Mouse (Mus musculus) heart, adult 2 months (tissue): ENCODE results near the gene Diras1. TPM values are rescaled to one million over a fixed set of nuclear protein-coding genes. Genes with fewer than 3 reads are reported as not detected.
"Not testable (repeated sequence)": the region's sequence is repeated elsewhere in the genome, so short reads cannot be mapped to it uniquely, and the experiment has no call there.

Experiments
- DNase-seq, 2 experiments: peaks; one replicate each; pipeline ENCODE4 v3.0.0; 2021
- H3K27ac ChIP-seq: fragments of 200-600 bp; 2 replicates; pipeline ENCODE4 v1.8.1; 2022
- H3K27me3 ChIP-seq: fragments of 200-500 bp; 2 replicates; pipeline ENCODE4 v1.6.1; 2012; ENCODE audit warnings: mild to moderate bottlenecking, low read length, inconsistent platforms, mixed read lengths; ENCODE audit not compliant: control insufficient read depth, insufficient read depth
- H3K36me3 ChIP-seq: fragments of 200-500 bp; 2 replicates; pipeline ENCODE4 v1.6.1; 2012; ENCODE audit warnings: low read length, inconsistent platforms; ENCODE audit not compliant: control insufficient read depth, insufficient read depth
- H3K4me1 ChIP-seq: fragments of 200-500 bp; 2 replicates; pipeline ENCODE4 v1.6.1; 2011; ENCODE audit warnings: low read length; ENCODE audit not compliant: control insufficient read depth, insufficient read depth
- H3K4me3 ChIP-seq: fragments of 200-600 bp; 2 replicates; pipeline ENCODE4 v1.8.1; 2022
- H3K79me2 ChIP-seq: fragments of 200-500 bp; replicated peaks from 2 replicates; pipeline ENCODE4 v1.6.1; 2012; ENCODE audit warnings: mild to moderate bottlenecking, inconsistent platforms, low read length, moderate library complexity, mixed read lengths; ENCODE audit not compliant: control insufficient read depth, insufficient read depth
- H3K9ac ChIP-seq: fragments of 200-500 bp; 2 replicates; pipeline ENCODE4 v1.6.1; 2012; ENCODE audit warnings: low read depth, mild to moderate bottlenecking, control low read depth, inconsistent platforms, low read length, mixed read lengths
- CTCF ChIP-seq: fragments of 200-600 bp; IDR thresholded peaks from 2 replicates; pipeline ENCODE4 v1.8.1; 2022; ENCODE audit warnings: antibody characterized with exemption, mild to moderate bottlenecking, moderate library complexity
- EP300 ChIP-seq: fragments of 200-500 bp; IDR thresholded peaks from 2 replicates; pipeline ENCODE4 v1.6.1; 2011; ENCODE audit warnings: low read depth, low read length, control low read depth; ENCODE audit not compliant: insufficient read depth
- POLR2A ChIP-seq: fragments of 200-500 bp; IDR thresholded peaks from 2 replicates; pipeline ENCODE4 v1.6.1; 2011; ENCODE audit warnings: mild to moderate bottlenecking, low read depth, low read length, control low read depth; ENCODE audit not compliant: insufficient read depth
- WGBS: fragments of 180-500 bp; shearing (Covaris S2); methylation state at CpG from one replicate; pipeline ENCODE4 v1.1.7; 2018; 5-methylcytosine and 5-hydroxymethylcytosine counted together
- intact Hi-C: fragments of 180-260 bp; cut with DNase I; formaldehyde crosslinking; loops from one replicate; pipeline ENCODE4 v1.15.1; 2025
- long read RNA-seq: library from polyadenylated mRNA; stranded (forward); transcript quantifications from one replicate; pipeline ENCODE4 v2.0.0, GENCODE M21; 2021
- polyA plus RNA-seq: library from polyadenylated mRNA; depleted of rRNA; stranded (reverse); fragments of >200 nt; gene quantifications from 2 replicates; pipeline ENCODE4 v1.2.3, GENCODE M21; 2012; rRNA removed
- total RNA-seq, 2 experiments: library from RNA; stranded (reverse); gene quantifications; 2 replicates each; pipeline ENCODE4 v1.2.3; 2021

Gene Diras1
- total RNA-seq (not detected), polyA plus RNA-seq (0.04 and 0.06 TPM in 2 replicates)
- long read RNA-seq = 0 reads

DNA sequence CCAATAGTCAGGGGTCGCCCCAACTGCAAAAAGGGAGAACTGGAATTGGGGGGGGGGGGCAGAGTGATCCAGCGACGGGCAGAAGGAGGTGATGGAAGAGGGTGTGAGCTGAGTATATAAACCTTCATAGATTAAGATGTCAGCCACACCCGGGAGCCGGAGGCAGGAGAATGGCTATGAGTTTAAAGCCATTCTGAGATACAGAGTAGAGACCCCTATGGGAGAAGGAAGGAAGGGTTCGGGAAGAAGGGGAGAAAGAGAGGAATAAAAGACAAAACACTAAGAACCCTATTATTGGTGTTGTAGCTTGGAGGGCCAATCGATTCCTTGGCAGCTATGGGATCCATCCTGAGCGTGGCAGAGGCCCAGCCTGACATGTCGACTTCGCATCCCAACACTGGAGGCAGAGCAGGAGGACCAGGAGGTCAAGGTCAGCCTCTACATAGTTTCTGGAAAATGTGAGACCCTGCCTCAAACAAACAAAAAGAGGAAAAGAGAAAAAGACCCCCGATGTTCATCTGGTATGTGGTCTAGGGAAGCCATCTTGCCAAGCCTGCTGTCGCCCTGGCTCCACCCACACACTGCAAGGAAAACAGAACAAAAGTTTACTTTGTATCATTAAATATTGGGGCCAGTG lies at the start of gene Diras1:
Gene Diras1, minus strand, starts transcription at position 24 of the 637 bp plus-strand sequence.
- Histone ChIP-seq H3K4me3 (no peak within 1 kb of the TSS), H3K4me1 (peaks cover 2% of the 10 kb centered on the region; the same call in 1 of the 2 replicates), H3K79me2 (no peaks in the 10 kb centered on the region), H3K27ac (no peak within 1 kb of the TSS), H3K36me3 (no peaks in the 10 kb centered on the region), H3K9ac (no peak within 1 kb of the TSS), H3K27me3 (peaks cover 6% of the 10 kb centered on the region; the same call in 1 of the 2 replicates)
- TF ChIP-seq CTCF (no peak), POLR2A (no peak), EP300 (no peak)
- intact Hi-C loops = no loop called here
- DNase-seq = no peak
- 50% methylated on average over 12 of the region's 12 CpGs for WGBS

DNA sequence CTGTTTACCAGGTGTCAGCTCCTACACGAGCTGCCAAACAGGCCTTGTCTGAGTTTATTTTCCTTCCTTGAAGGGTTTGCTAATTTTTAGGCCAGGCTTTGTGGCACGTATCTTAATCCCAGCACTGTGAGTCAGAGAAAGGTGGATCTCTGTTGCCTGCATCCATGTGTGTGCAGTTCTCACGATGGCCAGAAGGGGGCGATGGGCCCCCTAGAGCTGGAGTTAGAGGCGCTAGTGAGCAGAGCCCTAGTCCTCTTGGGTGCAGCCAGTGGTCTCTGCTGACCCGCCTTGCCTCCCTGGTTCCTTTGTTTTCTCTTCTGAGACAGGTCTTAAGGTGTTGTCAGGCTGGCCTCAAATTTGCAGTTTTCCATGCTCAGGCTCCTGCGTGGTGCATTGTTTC lies 48.0 kb upstream of the Diras1 start:
- WGBS = 60% methylated on average over 7 of the region's 7 CpGs
- Histone ChIP-seq H3K4me3 (no peak overlapping the region), H3K79me2 (no peaks in the 10 kb centered on the region), H3K4me1 (peaks cover 3% of the 10 kb centered on the region), H3K27me3 (no peaks in the 10 kb centered on the region), H3K27ac (no peak overlapping the region), H3K9ac (no peak overlapping the region), H3K36me3 (no peaks in the 10 kb centered on the region)
- no peak for TF ChIP-seq POLR2A
- peak; percentile 61 for TF ChIP-seq CTCF
- no peak for DNase-seq
- intact Hi-C loops = no loop called here

DNA sequence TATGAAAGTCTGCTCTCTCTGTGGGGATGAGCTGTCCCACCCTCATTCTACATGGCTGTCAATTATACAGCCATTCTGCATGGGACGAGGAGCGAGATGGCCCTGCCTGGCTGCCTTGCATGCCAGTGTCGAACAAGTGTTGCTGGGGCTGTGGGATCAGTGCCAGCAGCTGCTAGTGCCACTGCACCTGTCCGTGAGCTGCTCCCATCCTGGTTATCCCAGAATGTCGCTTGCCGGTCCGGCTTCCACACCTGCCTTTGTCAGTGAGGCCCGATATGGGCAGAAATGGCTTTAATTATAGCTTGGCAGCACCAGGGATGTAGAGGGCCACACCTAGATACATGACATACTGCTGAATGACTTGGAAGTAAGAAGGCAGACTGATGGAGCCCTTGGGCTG lies 46.8 kb upstream of the Diras1 start:
- no peak for DNase-seq
- Histone ChIP-seq H3K27me3 (no peaks in the 10 kb centered on the region), H3K36me3 (no peaks in the 10 kb centered on the region), H3K9ac (no peak overlapping the region), H3K4me1 (peaks cover 3% of the 10 kb centered on the region), H3K27ac (no peak overlapping the region), H3K79me2 (no peaks in the 10 kb centered on the region), H3K4me3 (no peak overlapping the region)
- intact Hi-C loops = no loop called here
- WGBS = 94% methylated on average over 8 of the region's 8 CpGs
- TF ChIP-seq CTCF (no peak), POLR2A (no peak), EP300 (no peak)

DNA sequence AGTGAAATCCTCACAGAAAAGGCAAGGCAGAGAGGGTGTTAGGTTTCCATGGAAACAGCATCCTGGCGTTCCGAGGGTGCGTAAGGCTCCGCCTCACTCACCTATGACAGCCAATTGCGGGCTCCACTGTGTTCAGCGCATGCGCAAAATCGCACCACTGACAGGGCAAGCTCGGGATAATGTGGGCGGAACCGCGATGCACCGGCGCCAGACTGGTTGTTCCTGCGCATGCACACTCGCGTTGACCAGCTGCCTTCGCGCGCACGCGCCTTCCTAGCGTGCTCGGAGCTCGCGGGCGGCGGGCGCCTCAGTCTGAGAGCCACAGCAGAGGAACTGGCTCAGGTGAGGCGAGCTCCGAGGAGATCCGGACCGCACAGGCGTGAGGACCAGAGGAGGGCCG lies 44.4 kb upstream of the Diras1 start, which contains the start of gene Thop1:
Gene Thop1, plus strand, starts transcription at position 200 of the 400 bp plus-strand sequence.
- under 1% methylated on average over 35 of the region's 35 CpGs for WGBS
- Histone ChIP-seq H3K36me3 (no peaks in the 10 kb centered on the region), H3K27ac (peak within 1 kb of the TSS; percentile 69), H3K27me3 (no peaks in the 10 kb centered on the region), H3K9ac (peak within 1 kb of the TSS; percentile 89), H3K4me3 (peak within 1 kb of the TSS; percentile 68), H3K4me1 (peaks cover 3% of the 10 kb centered on the region), H3K79me2 (no peaks in the 10 kb centered on the region)
- DNase-seq = peak; percentile 94 to 98
- intact Hi-C loops = no loop called here
- TF ChIP-seq POLR2A (peak; percentile 65), EP300 (peak; percentile 50; the same call in 1 of the 2 replicates), CTCF (peak; percentile 21)

DNA sequence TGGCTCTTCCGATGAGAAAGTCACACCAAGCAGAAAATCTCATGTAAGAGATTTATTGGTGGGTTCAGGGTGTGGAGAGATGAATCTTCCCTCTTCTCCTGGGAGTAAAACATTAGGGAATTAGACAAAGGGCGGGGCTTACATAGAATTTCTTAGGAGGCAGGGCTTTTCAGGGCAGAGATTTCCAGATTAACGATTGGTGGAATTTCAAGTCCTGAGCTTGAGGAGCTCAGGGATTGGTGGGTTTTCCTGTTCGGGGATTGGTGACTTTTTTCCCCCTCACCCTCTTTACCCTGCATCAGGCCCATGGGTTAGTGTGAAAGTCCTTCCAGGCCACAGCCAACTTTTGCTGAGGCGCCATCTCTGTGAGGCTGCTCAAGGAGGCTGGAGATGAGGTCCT lies 43.2 kb upstream of the Diras1 start:
- Histone ChIP-seq H3K4me3 (no peak overlapping the region), H3K27me3 (no peaks in the 10 kb centered on the region), H3K27ac (no peak overlapping the region), H3K9ac (no peak overlapping the region), H3K79me2 (no peaks in the 10 kb centered on the region), H3K36me3 (no peaks in the 10 kb centered on the region), H3K4me1 (peaks cover 3% of the 10 kb centered on the region)
- 58% methylated on average over 5 of the region's 5 CpGs for WGBS
- no peak for DNase-seq
- intact Hi-C loops = no loop called here
- TF ChIP-seq POLR2A = no peak
- no peak for TF ChIP-seq EP300
- no peak for TF ChIP-seq CTCF

DNA sequence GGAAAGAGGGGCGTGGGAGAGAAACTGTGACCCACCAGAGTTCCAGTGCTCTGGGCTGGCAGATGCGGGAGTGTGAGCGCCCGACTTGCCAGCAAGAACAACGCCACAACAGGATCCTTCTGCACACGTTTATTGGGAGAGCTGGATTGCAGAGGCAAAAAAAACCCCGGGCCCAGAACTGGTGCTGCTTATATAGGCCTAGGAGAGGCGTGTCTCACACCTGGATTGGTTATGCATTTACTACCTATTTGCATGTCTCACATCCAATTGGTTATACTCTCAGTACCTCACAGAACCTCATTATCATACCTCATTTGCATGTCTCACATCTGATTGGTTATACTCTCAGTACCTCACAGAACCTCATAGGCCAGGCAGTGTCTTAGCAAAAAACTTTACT lies 39.1 kb upstream of the Diras1 start:
- 84% methylated on average over 8 of the region's 8 CpGs for WGBS
- H3K36me3 ChIP-seq, H3K79me2 ChIP-seq, H3K27ac ChIP-seq, H3K4me3 ChIP-seq, intact Hi-C loops, H3K27me3 ChIP-seq, H3K4me1 ChIP-seq, H3K9ac ChIP-seq, DNase-seq: not testable (repeated sequence)
